Mouse (Mus musculus): ENCODE measurements around the gene a. TPM values are rescaled to one million over a fixed set of nuclear protein-coding genes. Genes with fewer than 3 reads are reported as not detected.

Gene a
- polyA plus RNA-seq, 1 experiment from 2014 or later = 0.18 TPM

DNA sequence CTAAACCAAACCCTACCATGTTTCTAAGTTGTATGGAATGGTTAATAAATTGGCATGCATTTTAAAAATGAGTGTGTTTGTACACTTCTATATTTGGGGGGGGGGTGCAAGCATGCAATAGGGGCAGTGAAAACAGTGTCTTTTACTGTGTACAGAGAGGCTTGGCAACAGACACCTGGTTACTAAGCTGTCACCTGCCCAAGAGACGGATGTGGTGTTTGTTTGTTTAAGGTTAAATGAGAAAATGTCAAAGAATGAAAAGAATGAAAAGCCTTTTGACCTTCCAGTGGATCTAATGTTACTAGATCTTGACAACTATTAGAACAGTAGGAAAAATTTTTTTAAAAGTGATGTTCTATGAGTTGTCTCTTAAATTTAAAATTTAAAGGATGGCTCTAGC, 16.5 kb downstream of the a start:
- no peak overlapping the region for H3K27ac ChIP-seq (ENCODE audit: low read depth, low read length)
- H3K36me3 ChIP-seq (ENCODE audit: control insufficient read depth, insufficient read depth) = no peaks in the 10 kb centered on the region
- no peaks in the 10 kb centered on the region for H3K27me3 ChIP-seq (replicated peaks; ENCODE audit: control insufficient read depth, insufficient read depth, low read length)
- no peak overlapping the region for H3K9ac ChIP-seq (ENCODE audit: low read depth, low read length)
- no peak overlapping the region for H3K4me3 ChIP-seq (ENCODE audit: low read depth, low read length)
- no peak overlapping the region for H3K4me2 ChIP-seq (replicated peaks; ENCODE audit: low read depth)
- no peaks in the 10 kb centered on the region; the same call in 1 of the 2 replicates for H3K4me1 ChIP-seq (replicated peaks; ENCODE audit: control insufficient read depth, insufficient read depth, low read length)
- ATAC-seq = no peak
- no peak for TF ChIP-seq CTCF (IDR thresholded peaks at IDR 0.05; ENCODE audit: low read depth)
- 42% methylated on average over 1 of the region's 1 CpGs for WGBS
- no peaks in the 10 kb centered on the region for H3K9me3 ChIP-seq (ENCODE audit: control insufficient read depth)

DNA sequence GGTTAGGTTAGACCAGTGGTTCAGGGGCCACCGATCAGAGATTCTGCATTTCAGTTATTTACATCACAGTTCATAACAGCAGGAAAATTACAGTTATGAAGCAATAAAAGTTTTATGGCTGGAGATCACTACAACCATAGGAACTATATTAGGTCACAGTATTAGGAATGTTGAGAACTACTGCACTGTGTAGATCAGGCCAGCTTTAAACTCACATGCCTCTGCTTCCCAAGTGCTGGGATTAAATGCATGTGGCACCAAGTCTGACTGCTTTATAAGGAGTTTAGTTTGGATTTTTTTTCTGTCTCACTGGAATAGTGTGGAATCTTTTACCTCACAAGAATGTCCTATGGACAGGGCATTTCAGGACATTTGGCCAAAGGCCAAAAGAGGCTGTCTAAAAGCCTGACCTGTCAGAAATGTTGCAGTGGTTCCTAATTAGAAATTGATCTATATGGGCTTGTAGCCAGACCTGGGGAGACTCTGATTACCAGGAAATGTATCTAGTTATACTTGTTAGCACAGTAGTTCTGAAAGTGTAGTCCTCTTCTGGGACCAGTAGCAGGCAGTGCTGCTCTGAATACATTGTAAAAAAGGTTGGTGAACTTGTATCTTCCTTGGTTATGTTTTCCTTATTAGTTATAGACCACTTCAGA, 18.0 kb downstream of the a start:
- no peak overlapping the region for H3K9ac ChIP-seq (ENCODE audit: low read depth, low read length)
- H3K4me3 ChIP-seq (ENCODE audit: low read depth, low read length) = no peak overlapping the region
- H3K27ac ChIP-seq (ENCODE audit: low read depth, low read length) = peak overlapping the region; percentile 37; the same call in 1 of the 2 replicates
- H3K4me1 ChIP-seq (replicated peaks; ENCODE audit: control insufficient read depth, insufficient read depth, low read length) = no peaks in the 10 kb centered on the region; the same call in 1 of the 2 replicates
- H3K9me3 ChIP-seq (ENCODE audit: control insufficient read depth) = no peaks in the 10 kb centered on the region
- peak; percentile 59 for TF ChIP-seq CTCF (IDR thresholded peaks at IDR 0.05; ENCODE audit: low read depth)
- no peak overlapping the region for H3K4me2 ChIP-seq (replicated peaks; ENCODE audit: low read depth)
- 41% methylated on average over 1 of the region's 1 CpGs for WGBS
- no peaks in the 10 kb centered on the region for H3K36me3 ChIP-seq (ENCODE audit: control insufficient read depth, insufficient read depth)
- ATAC-seq = peak; percentile 65; the same call in 1 of the 2 replicates
- no peaks in the 10 kb centered on the region for H3K27me3 ChIP-seq (replicated peaks; ENCODE audit: control insufficient read depth, insufficient read depth, low read length)

DNA sequence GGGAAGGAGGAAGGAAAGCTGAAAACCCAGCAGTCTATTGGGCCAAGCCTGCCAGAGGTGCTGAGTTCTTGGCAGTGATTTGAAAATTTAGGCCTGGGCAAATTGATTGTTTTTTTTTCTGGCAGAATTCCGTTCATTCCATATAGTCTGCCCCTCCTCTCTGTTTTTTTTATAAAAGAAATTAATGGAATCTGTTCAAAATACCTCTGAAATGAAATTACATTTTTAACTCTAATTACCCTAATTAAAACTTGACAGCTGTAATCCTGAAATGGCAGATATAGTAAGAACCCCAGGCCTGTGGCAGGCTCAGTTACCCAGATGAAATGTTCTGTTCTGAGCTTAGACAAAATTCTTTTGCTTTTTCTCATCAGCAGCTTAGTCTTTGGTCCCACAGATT, 19.6 kb downstream of the a start:
- H3K4me3 ChIP-seq (ENCODE audit: low read depth, low read length) = no peak overlapping the region
- no peak for TF ChIP-seq CTCF (IDR thresholded peaks at IDR 0.05; ENCODE audit: low read depth)
- H3K27ac ChIP-seq (ENCODE audit: low read depth, low read length) = no peak overlapping the region
- H3K36me3 ChIP-seq (ENCODE audit: control insufficient read depth, insufficient read depth) = no peaks in the 10 kb centered on the region
- no peak overlapping the region for H3K9ac ChIP-seq (ENCODE audit: low read depth, low read length)
- 63% methylated on average over 1 of the region's 1 CpGs for WGBS
- no peaks in the 10 kb centered on the region for H3K27me3 ChIP-seq (replicated peaks; ENCODE audit: control insufficient read depth, insufficient read depth, low read length)
- no peaks in the 10 kb centered on the region for H3K9me3 ChIP-seq (ENCODE audit: control insufficient read depth)
- no peak overlapping the region for H3K4me2 ChIP-seq (replicated peaks; ENCODE audit: low read depth)
- H3K4me1 ChIP-seq (replicated peaks; ENCODE audit: control insufficient read depth, insufficient read depth, low read length) = no peaks in the 10 kb centered on the region; the same call in 1 of the 2 replicates
- no peak for ATAC-seq

DNA sequence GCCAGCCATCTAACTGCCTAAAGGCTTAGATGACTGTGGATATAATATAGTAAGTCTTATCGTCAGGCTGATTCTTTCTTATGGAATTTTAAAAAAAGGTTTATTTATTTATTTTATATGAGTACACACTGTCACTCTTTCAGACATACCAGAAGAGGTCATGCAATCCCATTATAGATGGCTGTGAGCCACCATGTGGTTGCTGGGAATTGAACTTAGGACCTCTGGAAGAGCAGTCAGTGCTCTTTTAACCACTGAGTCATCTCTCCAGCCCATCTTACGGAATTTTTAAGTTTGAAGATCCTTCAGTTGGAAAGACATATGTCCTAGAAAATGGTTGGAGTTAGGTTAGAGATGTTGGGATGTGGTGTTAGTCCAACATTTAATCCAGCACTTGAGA, 22.2 kb downstream of the a start:
- no peak overlapping the region for H3K27ac ChIP-seq (ENCODE audit: low read depth, low read length)
- 69% methylated on average over 2 of the region's 2 CpGs for WGBS
- no peak for ATAC-seq
- no peaks in the 10 kb centered on the region for H3K27me3 ChIP-seq (replicated peaks; ENCODE audit: control insufficient read depth, insufficient read depth, low read length)
- peaks cover 3% of the 10 kb centered on the region; the same call in 1 of the 2 replicates for H3K4me1 ChIP-seq (replicated peaks; ENCODE audit: control insufficient read depth, insufficient read depth, low read length)
- H3K9ac ChIP-seq (ENCODE audit: low read depth, low read length) = no peak overlapping the region
- no peak for TF ChIP-seq CTCF (IDR thresholded peaks at IDR 0.05; ENCODE audit: low read depth)
- no peaks in the 10 kb centered on the region for H3K9me3 ChIP-seq (ENCODE audit: control insufficient read depth)
- H3K4me2 ChIP-seq (replicated peaks; ENCODE audit: low read depth) = no peak overlapping the region
- H3K36me3 ChIP-seq (ENCODE audit: control insufficient read depth, insufficient read depth) = no peaks in the 10 kb centered on the region
- H3K4me3 ChIP-seq (ENCODE audit: low read depth, low read length) = no peak overlapping the region

DNA sequence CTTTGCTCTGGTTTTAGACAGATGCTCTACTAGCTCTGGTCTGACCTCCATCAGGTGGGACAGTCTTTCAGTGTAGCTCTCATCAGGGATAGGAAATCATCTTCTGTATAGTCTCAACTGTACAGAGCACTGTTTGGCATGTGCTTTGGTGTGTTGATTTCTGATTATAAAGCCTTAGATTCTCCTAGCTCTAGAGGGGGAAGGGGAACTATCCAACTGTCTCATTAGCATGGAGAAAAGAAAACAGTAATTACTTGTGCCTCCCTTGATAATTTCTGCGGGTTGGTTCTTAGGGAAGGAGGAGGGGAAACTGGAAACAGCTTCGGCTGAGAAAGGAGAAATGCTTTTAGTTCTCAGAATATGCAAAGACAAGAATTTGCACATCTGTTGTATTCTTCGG, 25.9 kb downstream of the a start:
- peaks cover 8% of the 10 kb centered on the region; the same call in 1 of the 2 replicates for H3K4me1 ChIP-seq (replicated peaks; ENCODE audit: control insufficient read depth, insufficient read depth, low read length)
- no peak overlapping the region for H3K4me3 ChIP-seq (ENCODE audit: low read depth, low read length)
- no peak overlapping the region for H3K4me2 ChIP-seq (replicated peaks; ENCODE audit: low read depth)
- 49% methylated on average over 3 of the region's 3 CpGs for WGBS
- no peak for ATAC-seq
- no peak overlapping the region for H3K9ac ChIP-seq (ENCODE audit: low read depth, low read length)
- no peaks in the 10 kb centered on the region for H3K27me3 ChIP-seq (replicated peaks; ENCODE audit: control insufficient read depth, insufficient read depth, low read length)
- no peaks in the 10 kb centered on the region for H3K36me3 ChIP-seq (ENCODE audit: control insufficient read depth, insufficient read depth)
- H3K9me3 ChIP-seq (ENCODE audit: control insufficient read depth) = no peaks in the 10 kb centered on the region
- H3K27ac ChIP-seq (ENCODE audit: low read depth, low read length) = no peak overlapping the region
- no peak for TF ChIP-seq CTCF (IDR thresholded peaks at IDR 0.05; ENCODE audit: low read depth)

DNA sequence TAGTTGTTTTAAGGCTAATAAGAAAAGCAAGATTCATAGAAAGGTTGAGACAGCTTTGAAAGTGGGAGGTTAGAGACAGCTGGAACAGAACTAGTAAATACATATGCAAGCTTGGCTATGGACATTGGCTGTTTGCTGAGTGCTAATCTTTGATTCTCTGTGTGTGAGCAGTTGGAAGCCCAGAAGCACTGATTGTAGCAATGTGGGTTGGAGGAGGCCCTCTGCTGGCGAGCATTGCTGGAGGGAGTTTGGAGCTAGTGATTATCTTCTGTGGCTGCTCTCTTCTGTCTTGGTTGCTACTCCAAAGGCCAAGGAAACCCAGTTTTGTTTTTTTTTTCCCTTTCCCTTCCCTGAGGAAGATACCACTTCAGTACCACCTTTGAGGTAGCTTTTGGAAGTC, 26.6 kb downstream of the a start:
- Histone ChIP-seq H3K4me3 (ENCODE audit: low read depth, low read length) (no peak overlapping the region), H3K27me3 (replicated peaks; ENCODE audit: control insufficient read depth, insufficient read depth, low read length) (no peaks in the 10 kb centered on the region), H3K4me2 (replicated peaks; ENCODE audit: low read depth) (no peak overlapping the region), H3K27ac (ENCODE audit: low read depth, low read length) (no peak overlapping the region), H3K9ac (ENCODE audit: low read depth, low read length) (no peak overlapping the region), H3K4me1 (replicated peaks; ENCODE audit: control insufficient read depth, insufficient read depth, low read length) (peaks cover 8% of the 10 kb centered on the region; the same call in 1 of the 2 replicates), H3K9me3 (ENCODE audit: control insufficient read depth) (no peaks in the 10 kb centered on the region), H3K36me3 (ENCODE audit: control insufficient read depth, insufficient read depth) (no peaks in the 10 kb centered on the region)
- TF ChIP-seq CTCF (IDR thresholded peaks at IDR 0.05; ENCODE audit: low read depth) = peak; percentile 73
- ATAC-seq = no peak
- 26% methylated on average over 1 of the region's 1 CpGs for WGBS

All from intestine, postnatal 0 days (tissue).